Mouse (Mus musculus) frontal cortex, adult 2 months (tissue): ENCODE data around the gene Mdh1b. TPM values are rescaled to one million over a fixed set of nuclear protein-coding genes. Genes with fewer than 3 reads are reported as not detected.

ENCODE experiments used
- DNase-seq, 2 experiments: peaks; one replicate each; pipeline ENCODE4 v3.0.0; 2022; ENCODE audit warnings: low spot score in 1 of 2; ENCODE audit errors: extremely low spot score in 1 of 2
- polyA plus RNA-seq: library from polyadenylated mRNA; depleted of rRNA; stranded (reverse); fragments of >200 nt; gene quantifications from 2 replicates; pipeline ENCODE4 v1.2.3, GENCODE M21; 2012; rRNA removed

Mdh1b gene
- polyA plus RNA-seq, result 0.92 and 0.99 TPM in 2 replicates

- peak; percentile 88 to 97 for DNase-seq
Measured at GRCm38 (mm10) chr1:63730240-63730771, at the start of gene Mdh1b, which contains the start of gene Fastkd2. Gene Mdh1b, minus strand, starts transcription at chr1:63730318. Gene Fastkd2, plus strand, starts transcription at chr1:63730614.

GRCm38 (mm10) chr1:63776902-63777630, 46.9 kb upstream of the Mdh1b start:
- no peak for DNase-seq

- DNase-seq, result no peak
Measured at GRCm38 (mm10) chr1:63776396-63776795, 46.3 kb upstream of the Mdh1b start.

GRCm38 (mm10) chr1:63770309-63770708, 40.2 kb upstream of the Mdh1b start:
- DNase-seq, result peak; percentile 56 to 70

- no peak for DNase-seq
Measured at GRCm38 (mm10) chr1:63769167-63769566, 39.0 kb upstream of the Mdh1b start, which contains the start of gene 4933402D24Rik. Gene 4933402D24Rik, minus strand, starts transcription at chr1:63769267.

GRCm38 (mm10) chr1:63768112-63768511, 38.0 kb upstream of the Mdh1b start:
- DNase-seq, result no peak

- no peak for DNase-seq
Measured at GRCm38 (mm10) chr1:63764395-63764794, 34.3 kb upstream of the Mdh1b start.

GRCm38 (mm10) chr1:63763881-63764386, 33.8 kb upstream of the Mdh1b start:
- DNase-seq, result no peak

- DNase-seq, result peak in 1 of 2 experiments; percentile 86
Measured at GRCm38 (mm10) chr1:63763212-63763694, 33.1 kb upstream of the Mdh1b start.

- DNase-seq, result no peak
Measured at GRCm38 (mm10) chr1:63756005-63756404, 25.9 kb upstream of the Mdh1b start.

- no peak for DNase-seq
Measured at GRCm38 (mm10) chr1:63729796-63730195, 322 bp downstream of the Mdh1b start.

- peak; percentile 19 to 71 for DNase-seq
Measured at GRCm38 (mm10) chr1:63720161-63720560, 10.0 kb downstream of the Mdh1b start.

GRCm38 (mm10) chr1:63708876-63709275, 21.2 kb downstream of the Mdh1b start:
- DNase-seq, result no peak

- DNase-seq, result no peak
Measured at GRCm38 (mm10) chr1:63705733-63706132, 24.4 kb downstream of the Mdh1b start.

- no peak for DNase-seq
Measured at GRCm38 (mm10) chr1:63696861-63697260, 33.3 kb downstream of the Mdh1b start.

- DNase-seq, result no peak
Measured at GRCm38 (mm10) chr1:63686827-63687226, 43.3 kb downstream of the Mdh1b start, which contains the start of gene Dytn. Gene Dytn, minus strand, starts transcription at chr1:63686927.

GRCm38 (mm10) chr1:63675975-63676374, 54.1 kb downstream of the Mdh1b start:
- DNase-seq, result no peak

- DNase-seq, result peak in 1 of 2 experiments; percentile 67
Measured at GRCm38 (mm10) chr1:63668852-63669160, 61.3 kb downstream of the Mdh1b start.

- peak in 1 of 2 experiments; percentile 26 for DNase-seq
Measured at GRCm38 (mm10) chr1:63667949-63668851, 61.9 kb downstream of the Mdh1b start.

- no peak for DNase-seq
Measured at GRCm38 (mm10) chr1:63667201-63667948, 62.7 kb downstream of the Mdh1b start.
